Mouse (Mus musculus) lung, postnatal 0 days (tissue): ENCODE results near the gene Kif9. TPM values are rescaled to one million over a fixed set of nuclear protein-coding genes. Genes with fewer than 3 reads are reported as not detected.

ENCODE experiments used
- ATAC-seq: fragments of 200-750 bp; cut with Nextera tagmentation; 2 replicates; pipeline ENCODE4 v1.8.0; 2017; ENCODE audit warnings: moderate library complexity
- DNase-seq: peaks from one replicate; pipeline ENCODE4 v3.0.0-alpha.2; 2016; ENCODE audit warnings: low spot score
- H3K27ac ChIP-seq: fragments of 300-500 bp; sonication (generic); 2 replicates; pipeline ENCODE4 v1.5.1; 2014; ENCODE audit warnings: antibody characterized with exemption, mild to moderate bottlenecking, low read length, mixed read lengths
- H3K27me3 ChIP-seq: fragments of 300-500 bp; sonication (generic); replicated peaks from 2 replicates; pipeline ENCODE4 v1.6.1; 2014; ENCODE audit warnings: low read length, mixed read lengths; ENCODE audit not compliant: insufficient read depth
- H3K36me3 ChIP-seq: fragments of 300-500 bp; sonication (generic); 2 replicates; pipeline ENCODE4 v1.6.1; 2014; ENCODE audit warnings: low read length, mixed read lengths; ENCODE audit not compliant: insufficient read depth
- H3K4me1 ChIP-seq: fragments of 300-500 bp; sonication (generic); 2 replicates; pipeline ENCODE4 v1.6.1; 2014; ENCODE audit warnings: antibody characterized with exemption, low read depth, low read length, mixed read lengths; ENCODE audit not compliant: insufficient read depth
- H3K4me2 ChIP-seq: fragments of 300-500 bp; sonication (generic); replicated peaks from 2 replicates; pipeline ENCODE4 v1.6.1; 2014; ENCODE audit warnings: low read depth, mild to moderate bottlenecking, low read length, moderate library complexity, mixed read lengths
- H3K4me3 ChIP-seq: fragments of 300-500 bp; sonication (generic); 2 replicates; pipeline ENCODE4 v1.5.1; 2014; ENCODE audit warnings: low read depth, low read length
- H3K9ac ChIP-seq: fragments of 300-500 bp; sonication (generic); replicated peaks from 2 replicates; pipeline ENCODE4 v1.6.1; 2014; ENCODE audit warnings: low read depth, mild to moderate bottlenecking
- H3K9me3 ChIP-seq: fragments of 300-500 bp; sonication (generic); 2 replicates; pipeline ENCODE4 v1.6.1; 2016; ENCODE audit warnings: low read length, mixed read lengths
- CTCF ChIP-seq: IDR thresholded peaks from 2 replicates; pipeline ENCODE4 v1.5.1; 2016; ENCODE audit warnings: antibody characterized with exemption, mild to moderate bottlenecking
- EP300 ChIP-seq: IDR thresholded peaks from 2 replicates; pipeline ENCODE4 v1.6.1; 2016; ENCODE audit warnings: antibody characterized with exemption, mild to moderate bottlenecking, control low read depth
- WGBS: fragments of 180-500 bp; shearing (Covaris S2); extraction: QIAGEN DNeasy Blood & Tissue Kit; methylation state at CpG from one replicate; pipeline ENCODE4 v1.1.7; 2014; 5-methylcytosine and 5-hydroxymethylcytosine counted together
- polyA plus RNA-seq: library from polyadenylated mRNA; unstranded; fragments of >200 nt; fragmentation: Nextera tagmentation; extraction: Ambion mirVana; gene quantifications from 2 replicates; pipeline ENCODE4 v1.2.1, GENCODE M21; 2015

Kif9 gene
- polyA plus RNA-seq: 3.4 TPM in 2 replicates

GRCm38 (mm10) chr9:110476124-110477091 lies at the start of gene Kif9, which contains the start of gene Klhl18:
Kif9 (plus strand) TSS chr9:110476958.
Klhl18 (minus strand) TSS chr9:110476694.
- Histone ChIP-seq H3K4me1 (peaks cover 5% of the 10 kb centered on the region; the same call in 1 of the 2 replicates), H3K9ac (peak within 1 kb of the TSS; percentile 47), H3K4me3 (peak within 1 kb of the TSS; percentile 57), H3K9me3 (no peaks in the 10 kb centered on the region), H3K36me3 (no peaks in the 10 kb centered on the region), H3K27me3 (no peaks in the 10 kb centered on the region), H3K4me2 (peak within 1 kb of the TSS; percentile 80), H3K27ac (peak within 1 kb of the TSS; percentile 85)
- ATAC-seq: peak; percentile 99
- DNase-seq: peak; percentile 98
- WGBS: under 1% methylated on average over 50 of the region's 53 CpGs
- TF ChIP-seq CTCF (peak; percentile 28), EP300 (peak; percentile 75; the same call in 1 of the 2 replicates)

GRCm38 (mm10) chr9:110431241-110431640 lies 45.5 kb upstream of the Kif9 start:
- H3K9me3 ChIP-seq: no peaks in the 10 kb centered on the region
- DNase-seq (no peak), ATAC-seq (no peak)
- 81% methylated on average over 8 of the region's 8 CpGs for WGBS
- H3K4me2 ChIP-seq: no peak overlapping the region
- H3K36me3 ChIP-seq: peaks cover 25% of the 10 kb centered on the region
- no peaks in the 10 kb centered on the region for H3K4me1 ChIP-seq
- no peak overlapping the region for H3K4me3 ChIP-seq
- H3K27ac ChIP-seq: no peak overlapping the region
- no peaks in the 10 kb centered on the region for H3K27me3 ChIP-seq
- no peak overlapping the region for H3K9ac ChIP-seq
- TF ChIP-seq EP300: no peak
- no peak for TF ChIP-seq CTCF

- TF ChIP-seq CTCF (no peak), EP300 (no peak)
- Histone ChIP-seq H3K36me3 (peaks cover 14% of the 10 kb centered on the region), H3K4me2 (no peak overlapping the region), H3K4me3 (no peak overlapping the region), H3K4me1 (no peaks in the 10 kb centered on the region), H3K9me3 (no peaks in the 10 kb centered on the region), H3K27me3 (no peaks in the 10 kb centered on the region), H3K9ac (no peak overlapping the region), H3K27ac (no peak overlapping the region)
- no peak for ATAC-seq
- DNase-seq: no peak
- WGBS: 94% methylated on average over 2 of the region's 2 CpGs
Observed at GRCm38 (mm10) chr9:110433045-110433444, 43.7 kb upstream of the Kif9 start.

- Histone ChIP-seq H3K9ac (no peak overlapping the region), H3K9me3 (no peaks in the 10 kb centered on the region), H3K4me1 (no peaks in the 10 kb centered on the region), H3K27ac (no peak overlapping the region), H3K27me3 (no peaks in the 10 kb centered on the region), H3K4me2 (no peak overlapping the region), H3K36me3 (peaks cover 14% of the 10 kb centered on the region), H3K4me3 (no peak overlapping the region)
- DNase-seq (no peak), ATAC-seq (no peak)
- 93% methylated on average over 11 of the region's 11 CpGs for WGBS
- no peak for TF ChIP-seq EP300
- no peak for TF ChIP-seq CTCF
Observed at GRCm38 (mm10) chr9:110436041-110436440, 40.7 kb upstream of the Kif9 start.

- peak; percentile 78 for ATAC-seq
- H3K9me3 ChIP-seq: no peaks in the 10 kb centered on the region
Observed at GRCm38 (mm10) chr9:110440049-110440448, 36.7 kb upstream of the Kif9 start.

GRCm38 (mm10) chr9:110440559-110440958 lies 36.2 kb upstream of the Kif9 start:
- no peak overlapping the region for H3K9ac ChIP-seq
- H3K9me3 ChIP-seq: no peaks in the 10 kb centered on the region
- DNase-seq (peak; percentile 7), ATAC-seq (no peak; the same call in 1 of the 2 replicates)
- no peaks in the 10 kb centered on the region for H3K27me3 ChIP-seq
- WGBS: 89% methylated on average over 6 of the region's 6 CpGs
- H3K36me3 ChIP-seq: peaks cover 4% of the 10 kb centered on the region; the same call in 1 of the 2 replicates
- no peak overlapping the region for H3K4me3 ChIP-seq
- H3K4me2 ChIP-seq: no peak overlapping the region
- no peaks in the 10 kb centered on the region for H3K4me1 ChIP-seq
- TF ChIP-seq CTCF (no peak), EP300 (no peak)
- no peak overlapping the region for H3K27ac ChIP-seq

More at GRCm38 (mm10) chr9:110440049-110440448, 36.7 kb upstream of the Kif9 start:
- Histone ChIP-seq H3K27me3 (no peaks in the 10 kb centered on the region), H3K4me1 (no peaks in the 10 kb centered on the region), H3K4me3 (no peak overlapping the region), H3K9ac (no peak overlapping the region), H3K36me3 (peaks cover 9% of the 10 kb centered on the region; the same call in 1 of the 2 replicates), H3K4me2 (no peak overlapping the region), H3K27ac (no peak overlapping the region)
- WGBS: 50% methylated on average over 4 of the region's 5 CpGs
- peak; percentile 10 for DNase-seq
- TF ChIP-seq CTCF (peak; percentile 35; the same call in 1 of the 2 replicates), EP300 (no peak)
